Mouse (Mus musculus) CD8-positive naive resting alpha-beta T cell, adult 2 months (primary cell): ENCODE measurements around the gene Csad.
A peak's percentile ranks its signal among the peaks of the same experiment; 100 is the strongest.
"Not testable (repeated sequence)": the region's sequence is repeated elsewhere in the genome, so short reads cannot be mapped to it uniquely, and the experiment has no call there.

Experiments used
- DNase-seq, 2 experiments: peaks; one replicate each; pipeline ENCODE4 v3.0.0; 2022; ENCODE audit warnings: low read depth in 2 of 2, low spot score in 2 of 2

Csad gene

DNA sequence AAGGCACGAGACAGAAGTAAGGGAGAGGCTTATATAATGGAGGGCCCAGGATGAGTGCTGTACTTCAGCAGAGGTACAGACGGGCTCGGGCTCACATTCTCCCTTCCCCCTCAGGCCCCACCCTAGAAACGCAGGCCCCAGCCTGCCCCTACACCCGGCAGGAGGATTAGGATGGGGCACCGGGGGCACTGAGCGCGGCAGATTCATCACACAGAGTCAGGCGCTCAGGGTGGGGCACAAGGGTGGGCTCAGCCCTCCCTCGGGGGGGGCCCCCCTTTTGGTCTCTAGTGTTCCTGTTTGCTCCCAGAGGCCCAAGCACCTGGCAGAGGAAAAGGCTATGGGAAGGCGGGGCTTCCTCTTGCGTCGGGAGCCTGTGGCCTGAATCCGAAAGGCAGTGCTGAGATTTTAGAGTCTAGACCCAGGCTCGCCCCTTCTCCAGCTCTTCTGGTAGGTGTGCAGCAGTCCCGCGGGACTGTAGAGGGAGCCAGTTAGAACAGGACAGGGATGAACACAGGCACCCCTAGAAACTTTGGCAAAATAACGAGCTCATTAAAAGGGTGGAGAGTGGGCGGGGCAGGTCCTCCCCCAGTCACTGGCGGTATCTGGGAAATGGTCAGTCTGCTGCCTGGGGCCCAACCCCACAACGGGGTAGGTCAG, 31.0 kb upstream of the Csad start:
- peak in 1 of 2 experiments; percentile 26 for DNase-seq

DNA sequence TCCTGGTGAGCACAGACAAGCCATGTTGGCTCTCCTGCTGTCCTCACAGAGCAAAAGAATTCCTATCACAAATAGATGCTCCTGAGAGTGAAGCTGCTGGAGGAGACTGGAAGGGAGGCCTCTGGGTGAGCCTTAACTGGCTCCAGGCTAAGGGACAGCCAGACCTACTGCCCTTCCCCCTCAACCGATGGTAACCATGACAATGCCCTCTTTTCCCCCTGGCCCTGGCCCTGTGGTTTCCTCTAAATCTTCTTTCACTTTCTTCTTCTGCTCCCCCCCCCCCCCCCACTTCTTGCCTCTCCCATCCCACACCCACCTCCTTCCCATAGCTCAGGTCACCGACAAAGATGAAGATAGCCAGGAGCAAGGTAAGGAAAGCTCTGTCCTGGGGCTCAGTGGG, 29.4 kb upstream of the Csad start:
- DNase-seq, result no peak

DNA sequence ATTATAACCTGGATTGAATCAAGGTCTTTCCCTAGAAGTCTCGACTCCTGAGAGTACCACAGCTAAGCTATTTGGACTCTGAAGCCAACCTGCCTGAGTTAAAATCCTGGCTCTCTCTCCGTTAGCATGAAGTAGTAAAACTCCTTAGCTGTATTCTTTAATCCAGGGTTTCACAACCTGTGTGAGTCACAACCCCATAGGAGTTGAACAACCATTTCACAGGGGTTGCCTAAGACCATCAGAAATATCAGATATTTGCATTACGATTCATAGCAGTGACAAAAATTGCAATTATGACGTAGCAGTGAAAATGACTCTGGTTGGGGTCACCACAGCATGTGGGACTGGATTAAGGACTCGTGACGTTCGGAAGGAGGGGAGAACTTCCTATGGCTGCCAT, 28.2 kb upstream of the Csad start:
- no peak for DNase-seq

DNA sequence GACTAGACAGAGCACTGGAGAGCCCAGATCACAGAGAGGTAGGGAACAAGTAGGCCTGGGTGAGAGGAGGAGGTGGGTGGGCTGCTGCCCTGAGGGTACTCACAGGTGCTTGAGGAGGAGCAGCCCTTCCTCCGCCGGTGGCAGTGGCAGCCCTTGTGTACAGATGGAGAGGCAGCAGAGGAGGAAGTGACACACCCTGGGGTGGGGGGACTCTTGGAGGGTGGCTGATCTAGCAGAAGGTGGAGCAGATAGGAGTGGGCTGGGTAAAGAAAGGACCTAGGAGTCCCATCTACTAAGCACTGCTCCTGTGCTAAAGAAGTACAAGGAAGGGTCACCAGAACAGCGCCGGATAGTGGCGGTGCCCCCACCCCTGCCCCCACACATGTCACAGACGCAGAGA, 27.2 kb upstream of the Csad start, which contains the start of gene Itgb7:
TSS of gene Itgb7 (minus strand) at position 197 of the 400 bp plus-strand sequence.
- peak; percentile 41 to 46 for DNase-seq

DNA sequence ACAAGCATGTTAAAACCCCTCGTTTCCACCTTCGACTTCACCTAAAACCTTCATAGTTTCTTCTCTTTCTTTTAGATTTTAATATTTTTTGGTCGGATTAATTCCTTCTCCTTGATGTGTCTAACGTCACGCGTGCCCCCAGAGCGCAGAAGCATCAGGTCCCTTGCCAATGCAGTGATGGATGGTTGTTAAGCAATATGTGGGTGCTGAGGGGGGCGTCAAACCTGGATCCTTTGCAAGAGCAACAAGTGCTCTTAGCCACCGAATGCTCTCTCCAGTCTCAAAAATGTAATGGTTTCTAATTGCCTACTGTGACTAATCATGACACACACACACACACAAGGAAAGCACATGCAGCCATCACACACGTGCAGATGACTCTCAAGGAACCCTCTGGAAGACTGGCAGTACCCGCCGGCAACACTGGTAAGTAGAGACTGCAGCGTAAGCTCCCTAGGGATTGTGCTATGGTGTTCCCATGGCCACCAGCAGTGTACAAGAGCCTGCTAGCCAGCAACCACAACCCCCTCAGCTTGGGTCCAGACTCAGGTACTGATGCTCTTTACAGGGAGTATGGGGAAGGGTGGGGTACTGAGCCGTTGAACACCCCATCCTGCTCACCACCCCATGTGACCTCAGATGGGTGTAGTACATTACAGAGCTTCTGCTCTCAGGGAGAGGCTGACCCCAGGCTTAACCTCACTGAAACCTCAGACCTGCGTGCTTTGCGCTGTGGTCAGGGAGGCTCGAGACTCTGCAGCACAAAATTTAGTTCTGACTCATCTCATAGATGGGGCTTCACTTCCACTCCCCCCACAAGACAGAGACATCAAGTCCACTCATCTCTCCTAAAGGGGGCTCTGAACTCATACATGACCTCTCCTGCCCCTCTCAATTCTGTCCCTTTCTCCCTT, 26.1 kb upstream of the Csad start:
- peak in 1 of 2 experiments; percentile 50 for DNase-seq

DNA sequence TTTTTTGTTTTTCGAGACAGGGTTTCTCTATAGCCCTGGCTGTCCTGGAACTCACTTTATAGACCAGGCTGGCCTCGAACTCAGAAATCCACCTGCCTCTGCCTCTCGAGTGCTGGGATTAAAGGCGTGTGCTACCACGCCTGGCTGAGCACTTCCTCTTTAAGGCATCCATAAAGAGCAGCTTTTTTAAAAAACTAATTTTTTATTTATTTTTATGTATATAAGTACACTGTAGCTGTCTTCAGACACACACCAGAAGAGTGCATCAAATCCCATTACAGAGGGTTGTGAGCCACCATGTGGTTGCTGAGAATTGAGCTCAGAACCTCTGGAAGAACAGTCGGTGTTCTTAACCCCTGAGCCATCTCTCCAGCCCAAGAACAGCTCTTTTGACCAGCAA, 21.1 kb upstream of the Csad start:
- DNase-seq, result not testable (repeated sequence)

DNA sequence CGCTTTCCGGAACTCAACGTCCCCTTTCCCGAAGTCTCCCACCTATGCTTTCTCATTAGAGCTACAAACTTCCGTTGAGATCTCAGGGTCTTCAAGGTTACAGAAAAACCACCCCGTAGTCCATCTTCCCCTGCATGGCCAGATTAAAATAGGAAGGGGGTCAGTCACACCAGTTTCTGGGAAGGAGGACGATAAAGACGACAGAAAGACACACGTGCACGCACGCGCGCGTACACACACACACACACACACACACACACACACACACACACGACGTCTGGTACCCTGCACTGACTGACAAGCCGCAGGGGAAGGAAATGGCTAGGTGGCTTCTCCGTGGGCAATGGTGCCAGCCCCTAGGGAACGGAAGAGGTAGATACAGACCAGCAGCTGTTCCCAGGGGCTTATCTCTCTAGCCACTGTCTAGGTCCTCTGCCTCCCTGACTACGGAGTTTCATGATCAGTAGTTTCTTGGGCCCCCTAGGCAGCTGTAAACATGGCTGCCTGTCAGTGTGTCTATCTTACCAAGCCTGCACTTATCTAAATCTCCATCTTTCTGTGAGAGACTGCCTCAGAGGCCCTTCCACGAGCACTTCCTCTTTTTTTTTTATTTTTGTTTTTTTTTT, 20.6 kb upstream of the Csad start:
- peak; percentile 71 to 78 for DNase-seq

DNA sequence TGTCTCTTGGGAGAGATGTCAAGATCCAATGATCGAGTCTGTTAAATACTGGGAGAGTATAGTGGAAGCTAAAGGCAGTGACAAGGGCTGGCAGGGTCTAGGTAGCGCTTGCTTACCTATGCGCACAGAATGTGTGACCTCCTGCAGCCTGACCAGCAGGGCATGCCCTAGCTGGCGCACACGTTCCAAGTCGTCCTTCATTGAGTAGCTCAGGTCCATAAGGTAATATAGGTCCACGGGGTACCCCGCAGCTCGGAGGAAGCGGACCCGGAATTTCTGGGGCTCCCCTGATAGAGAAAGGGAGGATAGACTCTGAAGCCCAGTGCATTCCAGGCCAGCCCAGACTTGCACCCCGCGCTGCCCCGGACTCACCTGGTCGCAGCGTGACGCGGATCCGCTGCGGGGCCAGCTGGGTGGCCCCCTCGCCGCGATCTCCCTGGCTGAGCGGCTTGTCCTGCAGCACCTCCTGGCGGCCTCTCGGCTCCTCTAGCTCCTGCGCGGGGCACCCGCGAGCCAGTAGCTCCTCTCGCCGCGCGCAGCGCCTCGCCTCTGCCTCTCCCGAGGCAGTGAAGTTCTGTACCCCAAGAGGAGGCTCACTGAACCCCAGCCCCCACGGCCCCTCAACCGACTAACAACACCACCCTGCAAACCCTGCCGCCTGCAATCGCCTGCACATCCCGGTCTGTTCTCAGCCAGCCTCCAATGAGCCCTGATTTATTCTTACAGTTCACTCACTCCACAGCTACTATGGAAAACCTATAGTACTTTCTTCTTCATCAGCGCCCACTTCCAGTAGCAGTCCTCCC, 19.9 kb upstream of the Csad start:
- peak; percentile 76 for DNase-seq

DNA sequence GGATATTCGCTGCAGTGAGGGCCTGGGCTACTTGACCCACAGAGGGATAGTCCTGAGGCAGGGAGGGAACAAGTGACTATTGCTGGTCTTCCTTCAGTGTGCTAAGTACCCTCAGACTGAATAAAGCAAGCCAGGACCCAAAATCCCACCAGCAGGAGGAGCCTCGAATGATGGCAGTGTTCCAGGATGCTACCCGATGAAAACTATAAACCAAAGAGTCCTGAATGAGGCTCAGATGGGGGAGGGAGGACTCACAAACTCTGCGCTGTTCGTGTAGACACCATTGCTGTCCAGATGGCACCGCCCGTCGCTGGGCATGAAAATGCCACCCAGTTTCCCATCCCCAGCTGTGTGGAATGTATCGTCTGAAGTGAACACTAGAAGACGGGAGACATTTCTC, 17.9 kb upstream of the Csad start:
- DNase-seq, result no peak

DNA sequence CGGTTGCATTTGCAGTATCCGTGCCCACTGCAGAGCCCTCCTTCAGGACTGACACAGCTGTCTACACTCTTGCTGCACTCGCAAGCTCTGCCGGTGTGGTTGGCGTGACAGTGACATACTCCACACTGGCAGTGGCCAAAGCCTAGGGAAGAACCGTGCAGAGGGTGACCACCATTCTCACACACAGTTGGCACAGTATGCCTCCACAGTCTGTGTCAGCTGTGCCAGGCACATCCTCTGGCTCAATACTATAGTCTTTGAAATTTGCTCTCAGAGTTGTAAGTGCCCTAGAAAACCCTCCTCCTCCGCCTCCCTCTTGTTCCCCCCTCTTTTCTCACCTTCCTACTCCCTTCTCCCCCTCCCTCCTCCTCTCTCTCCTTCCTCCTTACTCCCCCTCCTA, 12.8 kb upstream of the Csad start:
- no peak for DNase-seq

DNA sequence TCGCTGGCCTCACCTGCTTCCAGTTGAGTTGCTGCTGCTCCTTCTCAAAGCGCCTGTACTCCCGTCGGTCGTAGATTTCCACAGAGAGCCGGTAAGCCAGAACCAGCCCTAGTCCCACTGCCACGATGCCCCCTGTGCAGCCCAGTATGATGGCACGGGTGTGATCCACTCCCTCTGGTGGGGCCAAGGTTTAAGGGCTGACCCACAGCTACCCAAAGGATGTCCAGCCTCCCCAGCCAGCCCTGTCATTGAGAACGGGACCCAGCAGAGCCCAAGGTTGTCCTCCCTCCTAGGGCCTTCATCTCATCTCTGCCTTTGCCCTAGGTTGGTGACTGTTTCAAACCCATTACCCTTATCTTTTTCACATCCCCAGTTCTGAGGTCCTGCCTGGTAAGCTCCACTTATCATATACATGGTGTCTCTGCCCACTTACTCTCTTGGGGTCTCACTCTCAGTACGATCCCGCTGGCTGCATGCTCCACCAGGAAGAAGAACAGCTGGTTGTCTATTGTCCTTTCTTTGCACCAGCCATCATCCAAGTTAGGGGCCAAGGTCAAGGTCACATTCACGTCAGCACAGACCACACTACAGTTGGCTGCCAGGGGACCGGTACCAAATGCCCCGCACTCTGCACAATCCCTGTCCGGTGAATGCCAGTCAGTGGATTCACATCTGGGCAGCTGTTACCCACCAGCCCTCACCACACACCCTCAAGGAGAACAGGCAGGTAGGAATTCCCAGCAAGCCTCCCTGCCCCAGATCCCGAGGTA, 12.1 kb upstream of the Csad start:
- DNase-seq, result no peak

DNA sequence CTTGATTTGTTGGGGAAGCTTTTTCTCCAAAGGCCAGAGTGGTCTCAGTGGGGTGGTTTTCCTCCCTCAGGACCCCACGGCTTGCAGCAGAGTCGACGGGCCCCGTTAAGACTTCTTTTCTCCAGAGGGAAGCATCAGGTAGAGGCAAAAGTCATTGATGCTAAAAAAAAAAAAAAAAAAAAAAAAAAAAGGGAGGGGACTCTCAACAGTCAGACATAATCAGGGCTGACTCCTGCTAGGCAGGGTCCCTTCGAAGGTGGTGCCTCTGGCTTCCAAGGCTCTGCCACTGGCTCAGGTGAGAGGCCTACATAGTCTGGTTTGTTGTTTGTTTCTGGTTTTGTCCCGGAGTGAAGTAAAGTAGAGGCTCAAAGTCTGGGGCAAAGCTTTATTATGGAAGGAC, 11.1 kb upstream of the Csad start:
- no peak for DNase-seq

DNA sequence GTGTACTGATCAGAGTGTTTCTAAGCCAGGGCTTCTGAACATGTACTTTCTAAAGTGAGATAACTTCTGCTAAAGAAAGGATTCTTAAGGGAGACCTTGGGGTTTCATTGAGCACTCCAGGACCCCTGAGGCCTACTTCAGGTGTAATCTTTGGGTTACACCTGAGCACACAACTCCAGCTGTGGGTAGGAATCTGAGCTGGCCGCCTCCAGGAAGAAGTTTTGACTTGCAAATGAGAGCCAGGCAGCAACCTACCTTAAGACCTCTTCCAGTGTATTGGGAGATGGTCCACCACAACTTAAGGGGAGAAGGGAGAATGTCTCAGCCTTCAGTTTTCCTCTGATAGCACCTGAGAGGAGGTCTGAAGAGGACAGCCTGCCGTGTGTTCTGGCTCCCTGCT, 9.6 kb upstream of the Csad start:
- DNase-seq, result no peak

DNA sequence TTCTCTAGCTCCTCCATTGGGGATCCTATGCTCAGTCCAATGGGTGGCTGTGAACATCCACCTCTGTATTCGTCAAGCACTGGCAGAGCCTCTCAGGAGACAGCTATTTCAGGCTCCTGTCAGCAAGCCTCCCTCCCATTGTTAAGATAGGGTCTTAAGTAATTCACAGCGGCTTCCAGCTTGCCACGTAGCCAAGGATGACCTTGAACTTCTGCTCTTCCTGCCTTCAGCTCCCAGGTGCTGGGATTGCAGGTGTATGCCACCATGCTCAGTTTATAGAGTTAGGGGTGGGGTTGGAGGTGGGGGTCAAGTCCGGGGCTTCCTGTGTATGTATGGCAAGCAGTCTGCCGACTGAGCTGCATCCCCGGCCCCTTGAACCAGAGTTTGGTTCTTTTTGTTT, 7.4 kb upstream of the Csad start:
- DNase-seq, result no peak

DNA sequence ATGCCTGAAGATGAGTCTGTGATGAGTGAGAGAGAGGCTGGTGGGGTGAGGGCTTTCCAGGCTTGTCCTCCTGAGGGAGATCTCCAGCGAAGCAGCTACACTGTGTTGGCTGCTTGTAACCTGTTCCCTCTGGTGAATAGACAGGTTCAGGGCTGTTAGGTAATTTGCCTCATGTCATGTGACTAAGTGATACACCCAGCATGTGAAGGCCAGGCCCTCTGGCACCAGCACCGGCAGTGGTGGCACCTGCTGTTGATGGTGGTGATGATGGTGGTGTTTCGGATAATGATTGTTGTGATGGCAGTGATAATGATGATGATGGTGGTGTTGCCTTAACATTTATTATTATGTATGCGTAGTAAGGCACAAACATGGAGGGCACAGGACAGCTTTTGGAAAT, 6.3 kb upstream of the Csad start:
- no peak for DNase-seq

DNA sequence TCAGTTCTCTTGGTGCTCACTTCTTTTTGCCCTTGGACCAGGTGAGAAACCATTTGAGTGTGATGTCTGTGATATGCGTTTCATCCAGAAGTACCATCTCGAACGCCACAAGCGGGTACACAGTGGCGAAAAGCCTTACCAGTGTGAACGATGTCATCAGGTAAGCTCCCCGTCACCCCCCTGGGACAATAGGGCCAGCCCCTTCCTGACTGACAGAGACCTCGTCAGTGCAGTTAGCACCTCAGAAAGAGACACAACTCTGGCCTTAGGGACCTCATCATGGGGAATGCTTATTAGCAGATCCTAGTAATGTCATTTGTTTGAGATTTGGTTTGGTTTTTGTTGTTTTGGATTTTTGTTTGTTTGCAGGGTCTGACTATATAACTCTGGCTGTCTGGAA, 4.6 kb upstream of the Csad start:
- DNase-seq, result no peak

DNA sequence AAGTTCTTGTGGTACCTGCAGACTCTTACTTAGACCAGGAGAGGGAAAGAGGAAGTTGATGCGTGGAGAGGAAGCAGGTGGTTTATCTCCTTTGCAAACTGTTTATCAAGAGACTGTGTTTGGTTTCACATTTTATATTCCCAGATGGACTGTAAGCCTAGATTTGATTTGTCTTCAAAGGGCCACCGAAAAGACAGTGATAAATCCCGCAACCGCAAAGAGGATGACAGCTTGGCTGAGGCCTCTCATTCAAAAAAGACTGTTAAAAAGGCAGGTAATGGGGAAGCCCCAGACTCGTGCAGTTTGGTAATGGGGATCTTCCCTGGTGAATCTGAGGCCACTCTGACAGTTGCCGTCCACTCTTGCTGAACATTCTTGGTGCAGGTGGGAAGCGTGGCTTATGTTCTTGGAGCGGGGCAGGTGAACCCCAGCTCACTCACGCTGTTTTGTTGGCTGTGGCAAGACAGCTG, 3.6 kb upstream of the Csad start:
- DNase-seq, result no peak

DNA sequence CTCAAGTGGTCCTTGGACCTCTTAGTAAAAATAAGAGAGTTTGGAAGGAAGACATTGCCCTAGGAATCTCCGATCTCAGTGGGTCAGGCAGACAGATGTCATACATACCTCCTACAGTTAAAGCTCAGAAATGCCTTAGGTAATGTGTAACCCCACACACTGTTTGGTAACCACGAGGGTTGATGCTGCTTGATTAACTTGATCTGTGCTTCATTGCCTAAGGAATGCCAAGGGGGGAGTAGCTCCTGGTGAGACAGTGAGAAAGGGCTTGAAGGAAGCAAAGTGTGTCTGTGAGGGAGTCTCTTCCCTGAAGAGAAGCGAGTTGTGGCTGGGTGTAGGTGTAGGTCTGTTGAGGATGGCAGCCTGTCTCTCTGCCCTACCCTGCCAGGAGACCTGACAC, 2.8 kb upstream of the Csad start:
- DNase-seq, result no peak

DNA sequence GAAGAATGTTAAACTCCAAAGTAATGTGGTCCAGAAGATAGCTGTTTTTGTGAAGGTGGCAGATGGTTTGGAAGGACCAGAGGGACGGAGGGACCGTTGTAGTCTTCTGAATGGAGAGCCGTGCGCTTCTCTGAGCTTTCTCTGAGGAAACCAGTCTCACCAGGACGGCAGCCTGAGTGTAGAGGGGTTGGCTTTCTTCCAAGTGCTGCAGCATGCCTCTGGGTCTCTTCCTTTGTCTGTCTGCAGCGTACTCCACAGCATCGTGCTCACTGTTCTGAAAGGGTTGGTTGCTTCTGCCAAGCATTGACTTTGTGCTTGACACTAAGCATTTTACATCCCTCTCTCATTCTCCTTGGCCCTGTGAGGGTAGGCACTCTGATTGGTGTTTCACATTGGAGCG, 1.3 kb upstream of the Csad start:
- DNase-seq, result no peak

DNA sequence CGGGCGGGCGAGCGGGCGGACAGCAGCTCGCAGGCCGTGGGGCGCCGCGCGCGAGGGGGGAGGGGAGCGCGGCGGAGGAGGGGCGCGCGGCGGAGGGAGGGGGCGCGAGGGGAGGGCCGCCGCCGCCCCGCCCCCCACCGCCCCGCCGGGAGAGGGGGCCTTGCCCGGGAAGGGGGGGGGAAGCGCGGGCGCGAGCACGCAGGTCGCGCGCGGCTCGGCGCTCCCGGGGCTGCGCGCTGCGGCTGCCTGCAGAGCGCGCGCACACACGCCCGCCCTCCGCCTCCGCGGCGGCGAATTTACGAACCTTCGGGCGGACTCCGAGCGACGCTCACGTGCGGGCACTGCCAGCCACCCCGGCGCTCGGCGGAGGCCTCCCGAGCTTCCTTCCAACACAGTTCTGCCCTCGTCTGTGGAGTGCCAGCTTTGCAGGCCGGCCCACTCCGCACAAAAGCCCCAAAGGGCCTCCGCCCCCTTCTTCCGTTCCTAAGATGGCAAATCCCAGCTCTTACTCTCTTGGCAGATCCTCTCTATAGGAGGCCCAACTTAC, 616 bp downstream of the Csad start:
- peak; percentile 50 to 59 for DNase-seq
